Mouse (Mus musculus) lung, postnatal 0 days (tissue): ENCODE data around the gene St6galnac3.
"Not testable (repeated sequence)": the region's sequence is repeated elsewhere in the genome, so short reads cannot be mapped to it uniquely, and the experiment has no call there.

Experiments
- CTCF ChIP-seq: IDR thresholded peaks from 2 replicates; pipeline ENCODE4 v1.5.1; 2016; ENCODE audit warnings: antibody characterized with exemption, mild to moderate bottlenecking
- EP300 ChIP-seq: IDR thresholded peaks from 2 replicates; pipeline ENCODE4 v1.6.1; 2016; ENCODE audit warnings: antibody characterized with exemption, mild to moderate bottlenecking, control low read depth

- not testable (repeated sequence) for TF ChIP-seq EP300, CTCF
Observed at GRCm38 (mm10) chr3:153384651-153385050, 340.3 kb downstream of the St6galnac3 start.
